Mouse (Mus musculus) megakaryocyte-erythroid progenitor cell, adult 5-6 weeks (primary cell): Measurements from ENCODE around the gene H2afb1. TPM values are rescaled to one million over a fixed set of nuclear protein-coding genes. Genes with fewer than 3 reads are reported as not detected.
"Not testable (repeated sequence)": the region's sequence is repeated elsewhere in the genome, so short reads cannot be mapped to it uniquely, and the experiment has no call there.

Experiments
- ATAC-seq: replicated peaks from 2 replicates; pipeline ENCODE4 v1.8.0; 2016; ENCODE audit warnings: mild to moderate bottlenecking, inconsistent platforms; ENCODE audit not compliant: severe bottlenecking, poor library complexity, low FRiP score, low TSS enrichment
- total RNA-seq, 2 experiments: library from RNA; stranded (forward) in 1 of 2; stranded (reverse) in 1 of 2; fragments of 200-1000, 215-1000 nt in 1 of 2; fragments of >200 nt in 1 of 2; fragmentation: Nextera tagmentation in 1 of 2; gene quantifications; 2 replicates each; pipeline ENCODE4 v1.2.3; 2014 to 2017

Gene H2afb1
- total RNA-seq (2014; fragmentation: Nextera tagmentation) (not detected in 2 replicates), total RNA-seq (2017) (not detected in 2 replicates)

- not testable (repeated sequence) for ATAC-seq
These were observed at the start of gene H2afb1 for GRCm38 (mm10) chrX:117014457-117014856. Gene H2afb1 (plus strand): TSS chrX:117014757.

GRCm38 (mm10) chrX:117036085-117036484 lies 21.5 kb downstream of the H2afb1 start:
- ATAC-seq, result no peak
